Mouse (Mus musculus) lung, embryonic 15.5 days (tissue): ENCODE results near the gene Pcsk6. TPM values are rescaled to one million over a fixed set of nuclear protein-coding genes. Genes with fewer than 3 reads are reported as not detected.
A peak's percentile ranks its signal among the peaks of the same experiment; 100 is the strongest.

Experiments
- ATAC-seq: fragments of 200-750 bp; cut with Nextera tagmentation; 2 replicates; pipeline ENCODE4 v1.8.0; 2017; ENCODE audit warnings: moderate number of reproducible peaks, borderline replicate concordance; ENCODE audit not compliant: low FRiP score, low TSS enrichment; ENCODE audit errors: extremely low read depth
- H3K27ac ChIP-seq: fragments of 300-500 bp; sonication (generic); 2 replicates; pipeline ENCODE4 v1.5.1; 2015; ENCODE audit warnings: moderate library complexity, mild to moderate bottlenecking, inconsistent platforms
- H3K27me3 ChIP-seq: fragments of 300-500 bp; sonication (generic); 2 replicates; pipeline ENCODE4 v1.6.1; 2015; ENCODE audit warnings: inconsistent platforms
- H3K36me3 ChIP-seq: fragments of 300-500 bp; sonication (generic); 2 replicates; pipeline ENCODE4 v1.6.1; 2015; ENCODE audit warnings: inconsistent platforms
- H3K4me1 ChIP-seq: fragments of 300-500 bp; sonication (generic); 2 replicates; pipeline ENCODE4 v1.6.1; 2015; ENCODE audit warnings: inconsistent platforms
- H3K4me2 ChIP-seq: fragments of 300-500 bp; sonication (generic); 2 replicates; pipeline ENCODE4 v1.6.1; 2015; ENCODE audit warnings: inconsistent platforms, mild to moderate bottlenecking, moderate library complexity
- H3K4me3 ChIP-seq: fragments of 300-500 bp; sonication (generic); 2 replicates; pipeline ENCODE4 v1.5.1; 2015; ENCODE audit warnings: mild to moderate bottlenecking, inconsistent platforms
- H3K9ac ChIP-seq: fragments of 300-500 bp; sonication (generic); 2 replicates; pipeline ENCODE4 v1.6.1; 2015; ENCODE audit warnings: inconsistent platforms
- H3K9me3 ChIP-seq: fragments of 300-500 bp; sonication (generic); 2 replicates; pipeline ENCODE4 v1.6.1; 2016; ENCODE audit warnings: inconsistent platforms
- WGBS: fragments of 180-500 bp; shearing (Covaris S2); methylation state at CpG from one replicate; pipeline ENCODE4 v1.1.7; 2015; 5-methylcytosine and 5-hydroxymethylcytosine counted together
- polyA plus RNA-seq: library from polyadenylated mRNA; unstranded; fragments of >200 nt; fragmentation: Nextera tagmentation; extraction: Ambion mirVana; gene quantifications from 2 replicates; pipeline ENCODE4 v1.2.1, GENCODE M21; 2015

The Pcsk6 gene
- polyA plus RNA-seq, 1 experiment from 2014 or later: 7.6 TPM

DNA sequence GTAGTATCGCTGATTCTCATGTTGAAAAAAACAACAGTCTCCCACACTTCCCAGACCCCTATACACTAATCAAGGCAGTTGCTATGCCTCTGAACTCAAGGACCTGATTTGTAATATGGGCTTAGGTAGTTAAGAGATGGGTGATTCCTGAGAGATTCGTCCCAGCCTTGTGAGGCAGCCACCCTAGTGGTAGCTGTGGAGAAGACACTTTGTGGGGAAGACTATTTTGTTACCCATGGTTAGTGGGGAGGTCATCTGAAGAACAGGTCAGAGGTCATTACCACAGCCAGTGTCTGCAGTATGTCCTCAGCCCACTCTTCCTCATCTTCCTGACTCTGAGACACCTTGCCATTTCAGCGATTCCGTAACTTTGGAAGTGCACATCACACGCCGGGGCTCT, 24.3 kb downstream of the Pcsk6 start:
- no peak for ATAC-seq
- H3K9me3 ChIP-seq: no peaks in the 10 kb centered on the region
- no peak overlapping the region for H3K27ac ChIP-seq
- no peak overlapping the region for H3K9ac ChIP-seq
- H3K4me2 ChIP-seq: no peak overlapping the region
- WGBS: 96% methylated on average over 6 of the region's 6 CpGs
- no peak overlapping the region for H3K4me3 ChIP-seq
- no peaks in the 10 kb centered on the region for H3K36me3 ChIP-seq
- peaks cover 4% of the 10 kb centered on the region; the same call in 1 of the 2 replicates for H3K27me3 ChIP-seq
- peaks cover 9% of the 10 kb centered on the region for H3K4me1 ChIP-seq

DNA sequence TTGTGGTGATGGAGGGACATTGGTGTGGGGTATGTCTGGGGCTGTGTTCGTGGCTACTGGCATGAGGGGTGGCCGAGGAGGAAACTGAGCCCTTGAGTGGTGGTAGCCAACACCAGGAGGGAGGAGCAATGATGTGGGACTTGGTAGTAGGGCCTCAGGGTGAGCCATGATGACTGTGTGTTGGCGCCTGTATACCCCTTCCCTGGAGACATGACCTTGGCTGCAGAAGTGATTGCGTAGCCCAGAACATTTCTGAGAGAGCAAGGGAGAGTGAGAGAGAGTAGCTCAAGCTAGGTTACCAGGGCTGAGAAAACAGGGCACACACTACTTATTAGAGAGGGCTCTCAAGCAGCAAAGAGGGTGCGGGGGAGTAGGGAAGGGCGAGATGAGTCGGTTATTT, 30.3 kb downstream of the Pcsk6 start:
- Histone ChIP-seq H3K27me3 (no peaks in the 10 kb centered on the region), H3K9me3 (no peaks in the 10 kb centered on the region), H3K4me1 (no peaks in the 10 kb centered on the region; the same call in 1 of the 2 replicates), H3K4me3 (no peak overlapping the region), H3K27ac (no peak overlapping the region), H3K4me2 (no peak overlapping the region), H3K36me3 (no peaks in the 10 kb centered on the region), H3K9ac (no peak overlapping the region)
- peak; percentile 42; the same call in 1 of the 2 replicates for ATAC-seq
- WGBS: 82% methylated on average over 7 of the region's 7 CpGs

DNA sequence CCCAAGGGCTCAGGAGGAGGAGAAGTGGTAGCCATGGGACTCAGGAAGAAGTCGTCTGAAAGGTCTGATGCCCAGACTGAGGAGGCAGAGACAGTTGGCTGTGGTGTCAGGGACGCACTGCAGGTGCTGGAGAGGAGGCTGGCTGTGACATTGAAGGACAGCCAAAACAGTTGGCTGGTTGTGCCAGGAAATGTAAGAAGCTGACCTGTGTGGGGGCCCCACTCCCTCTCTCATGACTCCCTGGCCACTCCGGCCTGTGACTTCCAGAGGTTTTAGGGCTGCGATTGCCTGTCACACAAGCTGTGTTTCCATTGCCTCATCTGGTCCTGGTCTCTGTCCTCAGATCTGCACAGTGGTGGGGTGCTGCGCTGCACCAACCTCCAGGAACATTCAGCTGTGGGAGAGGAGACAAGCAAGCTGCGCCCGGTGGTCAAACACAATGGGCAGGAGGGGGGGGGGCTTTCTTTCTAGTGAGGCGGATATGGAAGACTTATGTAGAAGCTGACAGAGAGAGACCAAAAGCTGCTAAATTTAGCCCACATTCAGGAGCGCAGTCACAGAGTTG, 30.8 kb downstream of the Pcsk6 start:
- no peak overlapping the region for H3K4me2 ChIP-seq
- no peak for ATAC-seq
- no peak overlapping the region for H3K9ac ChIP-seq
- 68% methylated on average over 9 of the region's 9 CpGs for WGBS
- no peaks in the 10 kb centered on the region for H3K36me3 ChIP-seq
- no peak overlapping the region for H3K4me3 ChIP-seq
- H3K4me1 ChIP-seq: no peaks in the 10 kb centered on the region; the same call in 1 of the 2 replicates
- no peaks in the 10 kb centered on the region for H3K27me3 ChIP-seq
- no peak overlapping the region for H3K27ac ChIP-seq
- no peaks in the 10 kb centered on the region for H3K9me3 ChIP-seq

DNA sequence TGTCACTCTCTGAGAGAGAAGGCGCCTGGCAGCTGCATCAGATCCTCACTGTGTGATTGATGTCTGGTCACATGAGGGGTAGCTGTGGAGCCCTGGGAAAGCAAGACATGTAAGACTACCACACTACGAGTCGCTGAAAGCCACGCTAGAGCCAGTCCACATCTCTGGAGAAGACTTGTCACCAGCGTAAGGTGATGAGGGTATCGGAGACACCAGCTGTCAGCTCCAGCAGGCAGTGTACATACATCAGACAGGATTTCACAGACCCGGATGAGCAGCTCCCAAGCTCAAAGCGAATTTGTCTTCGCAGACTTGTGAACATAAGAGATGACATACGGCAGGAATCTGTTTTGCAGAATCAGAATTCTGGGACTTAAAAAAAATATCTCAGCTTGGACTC, 32.0 kb downstream of the Pcsk6 start:
- H3K9me3 ChIP-seq: no peaks in the 10 kb centered on the region
- no peak overlapping the region for H3K4me2 ChIP-seq
- H3K27ac ChIP-seq: no peak overlapping the region
- H3K4me3 ChIP-seq: no peak overlapping the region
- H3K9ac ChIP-seq: no peak overlapping the region
- no peaks in the 10 kb centered on the region for H3K36me3 ChIP-seq
- H3K27me3 ChIP-seq: no peaks in the 10 kb centered on the region
- no peak for ATAC-seq
- WGBS: 76% methylated on average over 10 of the region's 10 CpGs
- H3K4me1 ChIP-seq: no peaks in the 10 kb centered on the region

DNA sequence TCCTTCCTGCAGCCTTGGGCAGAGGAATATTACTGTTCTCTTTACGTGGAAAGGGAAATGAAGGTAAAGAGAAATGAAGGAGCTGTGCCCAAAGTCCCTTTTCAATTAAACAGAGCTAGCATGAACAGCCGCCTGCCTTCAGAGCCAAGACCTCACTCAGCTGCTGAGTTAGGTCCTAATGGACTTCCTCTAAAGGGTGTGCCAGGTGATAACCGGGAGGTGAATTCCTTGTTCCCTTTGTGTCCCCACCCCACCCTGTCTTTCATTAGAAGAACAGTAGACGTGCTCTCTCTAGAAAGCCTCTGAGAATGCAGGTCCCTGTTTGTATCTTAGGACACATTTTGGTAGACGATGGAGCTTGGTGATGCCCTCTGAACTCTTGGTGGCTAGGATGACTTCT, 33.7 kb downstream of the Pcsk6 start:
- Histone ChIP-seq H3K36me3 (no peaks in the 10 kb centered on the region), H3K4me2 (no peak overlapping the region), H3K9ac (no peak overlapping the region), H3K27me3 (no peaks in the 10 kb centered on the region), H3K27ac (no peak overlapping the region), H3K9me3 (no peaks in the 10 kb centered on the region), H3K4me3 (no peak overlapping the region), H3K4me1 (no peaks in the 10 kb centered on the region)
- 65% methylated on average over 5 of the region's 5 CpGs for WGBS
- ATAC-seq: no peak

DNA sequence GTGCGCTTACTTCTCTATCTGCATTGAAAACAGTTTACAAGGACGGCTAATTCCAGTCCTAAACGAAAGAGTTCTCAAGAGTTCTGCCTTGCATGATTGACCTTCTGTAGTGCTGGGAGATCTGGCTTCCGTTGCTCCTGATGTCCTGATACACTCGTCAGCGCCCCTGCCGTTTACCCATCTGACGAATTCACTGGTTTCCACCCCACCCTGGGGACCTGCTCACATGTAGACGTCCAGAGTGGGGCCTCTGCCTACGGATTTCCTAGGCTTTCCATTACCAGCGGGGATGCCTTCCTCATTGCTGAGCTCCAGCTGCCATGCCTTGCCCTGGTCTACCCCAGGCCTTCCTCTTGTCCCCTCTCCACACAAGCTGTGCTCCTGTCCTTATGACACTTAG, 39.7 kb downstream of the Pcsk6 start:
- H3K4me2 ChIP-seq: no peak overlapping the region
- H3K27ac ChIP-seq: no peak overlapping the region
- no peaks in the 10 kb centered on the region for H3K9me3 ChIP-seq
- no peak overlapping the region for H3K9ac ChIP-seq
- no peaks in the 10 kb centered on the region for H3K27me3 ChIP-seq
- ATAC-seq: no peak
- H3K36me3 ChIP-seq: no peaks in the 10 kb centered on the region
- H3K4me3 ChIP-seq: no peak overlapping the region
- 85% methylated on average over 11 of the region's 11 CpGs for WGBS
- peaks cover 13% of the 10 kb centered on the region for H3K4me1 ChIP-seq

DNA sequence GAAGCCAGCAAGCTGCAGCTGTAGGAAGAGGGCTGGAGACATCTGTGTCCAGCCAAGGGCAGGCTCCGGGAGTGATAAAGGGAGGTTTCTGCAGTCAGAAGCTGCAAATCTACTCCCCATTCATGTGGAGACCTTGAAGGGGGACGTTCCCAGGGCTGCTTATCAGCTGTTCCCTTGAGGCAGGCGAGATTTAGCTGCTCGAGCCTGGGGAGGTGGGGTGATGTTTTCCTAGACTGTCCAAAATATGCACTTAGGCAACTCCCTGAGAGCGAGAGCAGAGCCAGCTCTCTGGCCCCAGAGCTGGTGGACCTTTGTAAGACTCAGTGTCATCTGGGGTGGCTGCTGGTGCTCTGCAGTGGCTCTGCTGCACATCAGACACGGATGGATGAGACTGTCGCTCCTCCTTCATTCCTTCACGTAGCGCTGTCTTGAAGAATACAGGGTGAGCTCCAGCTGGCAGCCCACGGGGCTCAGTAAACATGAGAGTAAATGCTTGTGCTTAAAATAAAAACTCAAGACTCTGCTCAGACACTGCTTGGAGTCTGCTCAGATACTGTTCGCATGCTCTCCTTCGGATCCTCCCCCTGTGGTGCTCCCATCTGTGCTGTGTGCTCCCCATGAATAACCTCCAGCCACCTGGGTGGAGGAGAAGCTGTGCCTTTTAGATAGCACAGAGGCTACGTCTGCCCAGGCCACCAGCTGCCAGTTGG, 41.1 kb downstream of the Pcsk6 start:
- H3K4me1 ChIP-seq: peaks cover 13% of the 10 kb centered on the region
- no peak overlapping the region for H3K27ac ChIP-seq
- 21% methylated on average over 13 of the region's 13 CpGs for WGBS
- no peaks in the 10 kb centered on the region for H3K9me3 ChIP-seq
- no peak overlapping the region for H3K9ac ChIP-seq
- H3K4me3 ChIP-seq: no peak overlapping the region
- ATAC-seq: peak; percentile 66
- H3K27me3 ChIP-seq: no peaks in the 10 kb centered on the region
- H3K4me2 ChIP-seq: peak overlapping the region; percentile 19; the same call in 1 of the 2 replicates
- no peaks in the 10 kb centered on the region for H3K36me3 ChIP-seq

DNA sequence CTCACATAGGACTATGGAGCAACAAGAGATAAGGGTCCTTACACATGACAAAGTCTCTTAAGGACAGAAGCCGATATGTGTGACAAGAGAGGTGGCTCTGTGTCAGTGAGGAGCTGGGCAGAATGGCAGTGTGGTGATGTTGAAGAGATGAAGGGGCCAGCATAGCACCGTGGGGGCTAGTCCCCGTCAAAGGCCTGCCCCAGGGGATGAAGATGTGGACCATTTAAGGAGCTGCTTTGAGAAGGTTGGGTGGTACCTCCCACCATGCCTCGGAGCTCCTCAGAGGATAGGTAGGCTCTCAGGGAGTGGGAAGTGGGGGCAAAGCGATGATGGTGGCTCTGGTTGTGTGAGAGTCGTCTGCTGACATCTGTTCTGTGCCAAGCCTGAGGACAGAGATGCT, 41.9 kb downstream of the Pcsk6 start:
- ATAC-seq: no peak
- no peaks in the 10 kb centered on the region for H3K27me3 ChIP-seq
- 71% methylated on average over 6 of the region's 6 CpGs for WGBS

DNA sequence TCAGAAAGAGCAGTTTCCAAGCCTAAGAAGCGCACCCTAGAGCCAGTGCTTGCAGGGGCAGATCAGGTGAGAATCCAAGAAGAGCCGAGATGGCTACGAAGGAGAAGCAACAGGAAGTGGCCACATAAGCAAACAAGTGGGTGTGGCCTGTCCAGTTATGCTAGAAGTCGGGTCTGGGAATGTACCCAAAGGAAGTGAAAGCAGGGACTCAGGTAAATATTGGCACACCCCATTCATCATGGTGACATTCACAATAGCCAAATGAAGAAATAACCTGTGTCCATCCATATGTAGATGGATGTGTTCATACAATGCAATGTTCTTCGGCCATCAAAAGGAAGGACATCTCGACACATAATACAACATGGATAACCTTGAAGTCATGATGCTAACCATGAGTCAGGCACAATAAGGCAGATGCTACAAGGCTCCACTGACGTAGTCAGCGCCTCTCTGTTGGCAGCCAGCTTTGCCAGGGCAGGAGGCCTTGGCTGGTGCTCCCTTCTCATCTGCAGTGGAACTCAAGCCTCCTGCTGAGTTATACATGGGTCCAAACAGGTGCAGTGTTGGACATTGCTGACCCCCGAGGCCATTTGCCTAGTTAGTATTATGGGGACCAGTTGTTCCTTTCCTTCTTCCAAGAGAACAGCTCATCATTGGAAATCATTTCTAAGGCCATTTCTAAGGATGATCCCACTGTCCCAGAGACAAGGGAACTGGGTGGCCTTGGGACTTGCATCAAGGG, 45.2 kb downstream of the Pcsk6 start:
- H3K4me3 ChIP-seq: no peak overlapping the region
- WGBS: 77% methylated on average over 9 of the region's 9 CpGs
- no peak overlapping the region for H3K27ac ChIP-seq
- H3K27me3 ChIP-seq: no peaks in the 10 kb centered on the region
- no peaks in the 10 kb centered on the region for H3K36me3 ChIP-seq
- no peak for ATAC-seq
- H3K4me1 ChIP-seq: peaks cover 13% of the 10 kb centered on the region
- no peak overlapping the region for H3K4me2 ChIP-seq
- H3K9ac ChIP-seq: no peak overlapping the region
- no peaks in the 10 kb centered on the region for H3K9me3 ChIP-seq

More for the DNA sequence above, 41.9 kb downstream of the Pcsk6 start:
- Histone ChIP-seq H3K4me3 (no peak overlapping the region), H3K9me3 (no peaks in the 10 kb centered on the region), H3K4me1 (peaks cover 13% of the 10 kb centered on the region), H3K4me2 (no peak overlapping the region), H3K36me3 (no peaks in the 10 kb centered on the region), H3K27ac (no peak overlapping the region), H3K9ac (no peak overlapping the region)

DNA sequence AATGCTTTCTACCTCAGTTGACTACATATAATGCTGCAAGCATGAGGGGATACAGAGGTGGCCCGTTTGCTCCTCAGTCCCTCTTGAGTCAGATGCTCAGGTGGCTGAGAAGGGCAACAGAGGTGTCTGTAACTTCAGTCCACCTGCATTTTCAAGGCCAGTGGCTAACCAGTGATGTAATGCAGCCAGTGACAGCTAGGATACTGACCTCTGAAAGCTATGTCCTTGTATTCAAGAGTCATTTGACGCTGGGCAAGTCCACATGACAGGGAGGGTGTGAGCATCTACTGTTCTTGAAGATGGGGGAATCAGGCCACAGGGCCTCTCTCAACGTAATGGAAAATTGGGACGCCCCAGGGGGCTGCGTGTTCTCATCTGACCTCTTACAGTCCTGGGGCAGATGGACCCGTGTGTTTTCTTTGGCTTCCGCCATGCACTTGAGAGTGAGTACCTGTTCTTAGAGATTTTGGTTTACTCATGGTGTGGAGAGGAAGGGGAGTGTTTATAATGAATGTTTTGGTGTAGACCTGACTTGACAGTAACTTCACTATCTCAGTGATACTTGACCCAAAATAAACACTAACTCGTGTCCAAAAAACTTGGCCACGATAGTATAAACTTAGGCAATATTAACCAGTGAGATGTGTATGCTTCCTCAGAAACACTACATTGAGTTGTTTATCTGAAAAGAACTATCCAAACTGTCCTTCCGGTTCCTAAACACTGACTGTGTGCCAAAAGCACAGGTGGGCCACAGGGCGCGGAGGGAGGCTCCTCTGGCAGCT, 48.0 kb downstream of the Pcsk6 start:
- Histone ChIP-seq H3K27me3 (no peaks in the 10 kb centered on the region), H3K9me3 (no peaks in the 10 kb centered on the region), H3K36me3 (no peaks in the 10 kb centered on the region), H3K9ac (no peak overlapping the region), H3K4me3 (no peak overlapping the region), H3K4me2 (no peak overlapping the region), H3K4me1 (no peaks in the 10 kb centered on the region; the same call in 1 of the 2 replicates), H3K27ac (no peak overlapping the region)
- ATAC-seq: no peak
- 40% methylated on average over 12 of the region's 12 CpGs for WGBS

DNA sequence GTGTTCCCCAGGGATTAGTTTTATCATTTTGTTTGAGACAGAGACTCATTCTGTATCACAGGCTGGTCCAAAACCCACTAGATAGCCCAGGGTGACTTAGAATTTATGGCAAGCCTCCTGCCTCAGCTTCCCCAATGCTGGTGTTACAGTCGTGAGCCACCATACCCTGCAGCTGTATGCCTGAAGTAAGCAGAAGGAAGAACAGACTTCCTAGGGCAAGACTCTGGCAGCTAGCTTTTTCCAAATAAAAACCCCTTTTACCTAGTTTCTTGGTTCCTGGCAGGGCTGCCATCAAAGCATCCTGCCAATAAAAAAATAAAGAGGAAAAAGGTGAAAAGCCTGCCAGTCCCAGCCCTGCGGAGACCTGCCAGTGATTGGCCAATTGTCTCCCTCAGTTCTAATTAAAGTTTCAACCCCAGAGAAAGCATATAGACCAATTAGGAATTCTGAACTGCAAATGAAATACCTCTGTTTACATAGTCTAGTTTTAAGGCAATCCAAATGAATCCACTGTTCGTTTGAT, 51.6 kb downstream of the Pcsk6 start:
- no peak for ATAC-seq
- H3K36me3 ChIP-seq: no peaks in the 10 kb centered on the region
- H3K27me3 ChIP-seq: no peaks in the 10 kb centered on the region
- H3K4me2 ChIP-seq: no peak overlapping the region
- no peak overlapping the region for H3K4me3 ChIP-seq
- H3K9me3 ChIP-seq: no peaks in the 10 kb centered on the region
- H3K9ac ChIP-seq: no peak overlapping the region
- 67% methylated on average over 3 of the region's 3 CpGs for WGBS
- no peaks in the 10 kb centered on the region; the same call in 1 of the 2 replicates for H3K4me1 ChIP-seq
- H3K27ac ChIP-seq: no peak overlapping the region
